Mouse (Mus musculus): Measurements from ENCODE around the gene Btbd19. TPM values are rescaled to one million over a fixed set of nuclear protein-coding genes. Genes with fewer than 3 reads are reported as not detected.

Btbd19 gene
- polyA plus RNA-seq, 1 experiment from 2014 or later, result 3.2 TPM

DNA sequence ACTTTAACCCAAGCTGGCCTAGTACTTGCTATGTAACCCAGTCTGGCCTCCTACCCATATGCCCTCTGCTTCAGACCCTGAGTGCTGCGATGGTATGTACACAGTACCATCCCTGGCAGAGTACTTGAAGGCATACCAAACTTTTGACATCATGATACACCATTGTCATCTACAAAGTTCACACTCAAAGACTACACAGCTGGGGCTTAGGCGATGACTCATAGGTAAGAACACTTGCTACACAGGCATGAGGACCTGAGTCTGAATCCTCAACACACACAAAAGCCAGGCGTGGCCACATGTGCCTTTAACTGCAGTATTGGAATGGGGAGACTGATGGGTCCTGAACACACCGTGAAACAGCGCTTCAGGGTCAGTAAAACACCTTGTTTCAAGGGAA is 54.3 kb downstream of the Btbd19 start:
- Histone ChIP-seq H3K4me1 (replicated peaks) (no peaks in the 10 kb centered on the region), H3K27me3 (no peaks in the 10 kb centered on the region), H3K36me3 (peaks cover 96% of the 10 kb centered on the region), H3K4me2 (no peak overlapping the region), H3K27ac (replicated peaks) (no peak overlapping the region), H3K4me3 (no peak overlapping the region), H3K9me3 (no peaks in the 10 kb centered on the region), H3K9ac (no peak overlapping the region)
- no peak for ATAC-seq (ENCODE audit: low read depth)
- 93% methylated on average over 5 of the region's 5 CpGs for WGBS

DNA sequence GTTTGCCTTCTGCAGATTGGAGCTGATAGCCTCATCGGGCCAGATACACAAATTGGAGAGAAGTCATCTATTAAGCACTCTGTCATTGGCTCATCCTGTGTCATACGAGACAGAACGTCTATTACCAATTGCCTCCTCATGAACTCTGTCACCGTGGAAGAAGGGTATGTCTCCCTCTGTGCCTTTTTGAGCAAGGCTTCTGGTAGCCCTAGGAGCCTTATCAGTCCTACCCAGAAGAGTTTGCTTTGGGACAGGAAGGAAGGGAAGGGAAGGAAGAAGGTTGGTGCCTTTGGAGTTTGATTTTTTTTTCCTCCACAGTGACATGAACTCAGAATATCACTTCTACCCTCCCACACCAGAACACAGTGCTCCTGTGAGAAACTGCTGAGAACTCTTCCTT is 54.9 kb downstream of the Btbd19 start:
- no peak for ATAC-seq (ENCODE audit: low read depth)
- no peak overlapping the region for H3K4me3 ChIP-seq
- peaks cover 95% of the 10 kb centered on the region for H3K36me3 ChIP-seq
- no peak overlapping the region for H3K4me2 ChIP-seq
- 86% methylated on average over 4 of the region's 4 CpGs for WGBS
- no peaks in the 10 kb centered on the region for H3K4me1 ChIP-seq (replicated peaks)
- H3K27me3 ChIP-seq, result no peaks in the 10 kb centered on the region
- H3K9me3 ChIP-seq, result no peaks in the 10 kb centered on the region
- H3K27ac ChIP-seq (replicated peaks), result no peak overlapping the region
- H3K9ac ChIP-seq, result no peak overlapping the region

DNA sequence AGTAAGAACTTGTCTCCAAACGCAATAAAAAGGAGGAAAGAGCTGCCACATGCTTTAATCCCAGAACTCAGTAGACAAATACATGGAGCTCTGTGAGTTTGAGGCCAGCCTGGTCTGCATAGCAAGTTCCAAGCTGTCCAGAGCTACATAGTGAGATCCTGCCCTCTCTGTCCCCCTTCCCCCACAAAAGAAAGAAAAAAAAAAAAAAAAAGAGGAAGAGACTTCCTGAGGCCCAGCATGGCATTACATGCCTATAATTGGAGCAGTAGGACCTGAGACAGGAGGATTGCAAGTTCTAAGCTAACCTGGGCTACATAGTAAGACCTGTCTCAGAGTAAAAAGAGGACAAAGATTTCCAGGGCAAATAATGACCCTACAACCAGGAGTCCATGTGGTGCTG is 55.9 kb downstream of the Btbd19 start:
- H3K4me3 ChIP-seq, result no peak overlapping the region
- H3K36me3 ChIP-seq, result peaks cover 91% of the 10 kb centered on the region
- H3K9me3 ChIP-seq, result no peaks in the 10 kb centered on the region
- no peaks in the 10 kb centered on the region for H3K4me1 ChIP-seq (replicated peaks)
- H3K27me3 ChIP-seq, result no peaks in the 10 kb centered on the region
- no peak overlapping the region for H3K4me2 ChIP-seq
- ATAC-seq (ENCODE audit: low read depth), result no peak
- 91% methylated on average over 1 of the region's 1 CpGs for WGBS
- no peak overlapping the region for H3K9ac ChIP-seq
- no peak overlapping the region for H3K27ac ChIP-seq (replicated peaks)

Small RNAs within 50 kb of the gene (microRNA-seq; reads per million reads assigned to microRNA genes)
- not detected for gene Gm22398

Other genes starting within 250 kb of the Btbd19 start
- gene Zswim5, start 248.3 kb downstream of the Btbd19 start, polyA plus RNA-seq (2015; fragmentation: Nextera tagmentation; extraction: Ambion mirVana), result 7.7 and 8.1 TPM in 2 replicates
- gene Urod, start 131.3 kb downstream of the Btbd19 start, polyA plus RNA-seq (2015; fragmentation: Nextera tagmentation; extraction: Ambion mirVana), result 72.7 and 76.8 TPM in 2 replicates
- gene Hectd3, start 130.4 kb downstream of the Btbd19 start, polyA plus RNA-seq (2015; fragmentation: Nextera tagmentation; extraction: Ambion mirVana), result 25.6 and 26.7 TPM in 2 replicates
- gene Eif2b3, start 106.3 kb downstream of the Btbd19 start, polyA plus RNA-seq (2015; fragmentation: Nextera tagmentation; extraction: Ambion mirVana), result 45.8 and 48.9 TPM in 2 replicates
- 6.4 and 7.4 TPM in 2 replicates for gene Ptch2, start 29.6 kb downstream of the Btbd19 start, polyA plus RNA-seq (2015; fragmentation: Nextera tagmentation; extraction: Ambion mirVana)
- not detected in 2 replicates for gene Tctex1d4, start 1.1 kb upstream of the Btbd19 start, polyA plus RNA-seq (2015; fragmentation: Nextera tagmentation; extraction: Ambion mirVana)
- gene Plk3, start 8.2 kb upstream of the Btbd19 start, polyA plus RNA-seq (2015; fragmentation: Nextera tagmentation; extraction: Ambion mirVana), result 16.0 and 20.7 TPM in 2 replicates
- 493 and 532 TPM in 2 replicates for gene Rps8, start 30.5 kb upstream of the Btbd19 start, polyA plus RNA-seq (2015; fragmentation: Nextera tagmentation; extraction: Ambion mirVana)
- 11.8 and 16.1 TPM in 2 replicates for gene Kif2c, start 56.9 kb upstream of the Btbd19 start, polyA plus RNA-seq (2015; fragmentation: Nextera tagmentation; extraction: Ambion mirVana)
- gene Tmem53, start 126.2 kb upstream of the Btbd19 start, polyA plus RNA-seq (2015; fragmentation: Nextera tagmentation; extraction: Ambion mirVana), result 5.9 and 6.5 TPM in 2 replicates
- gene Armh1, start 126.4 kb upstream of the Btbd19 start, polyA plus RNA-seq (2015; fragmentation: Nextera tagmentation; extraction: Ambion mirVana), result 0.28 and 0.66 TPM in 2 replicates